ENCODE assay signal across 19 mouse cellular contexts in genomic region chr5:25031037-25031436, GRCm38 (mm10).
DNase-seq lines count a peak whose midpoint lies in the region; ATAC-seq lines count a peak whose summit lies in the region.
"Had no signal": no experiment of that assay in that cellular context is flagged by ENCODE, and none has a peak within 500 bp of the region (broad histone marks: within the 10 kb centered on the region; RNA-seq: fewer than 3 reads in every experiment).

No protein-coding gene starts in this region.

- no peaks in the 10 kb centered on the region for H3K4me1 ChIP-seq in forebrain, embryonic 16.5 days (replicated peaks; ENCODE audit: control insufficient read depth, insufficient read depth, low read length)
- peaks cover 8% of the 10 kb centered on the region; the same call in 1 of the 2 replicates for H3K4me1 ChIP-seq in forebrain, embryonic 10.5 days
- H3K4me1 ChIP-seq in heart, embryonic 15.5 days (replicated peaks): peaks cover 29% of the 10 kb centered on the region
- peaks cover 23% of the 10 kb centered on the region for H3K4me1 ChIP-seq in lung, embryonic 16.5 days (replicated peaks; ENCODE audit: control insufficient read depth, insufficient read depth, low read length)
- H3K4me1 ChIP-seq in liver, embryonic 15.5 days (replicated peaks): peaks cover 39% of the 10 kb centered on the region
- H3K4me1 ChIP-seq: embryonic facial prominence, embryonic 13.5 days; hindbrain, embryonic 12.5 days; midbrain, embryonic 13.5 days; neural tube, embryonic 12.5 days had no signal

- ATAC-seq in forebrain, embryonic 16.5 days: 0 out of 2 replicates have a peak, but pooled peaks have one; percentile 6
- ATAC-seq in heart, embryonic 15.5 days (replicated peaks; ENCODE audit: insufficient number of reproducible peaks, insufficient read depth, low FRiP score, low read depth): no peak
- 0 out of 2 replicates have a peak, but pooled peaks have one; percentile 7 for ATAC-seq in lung, embryonic 16.5 days (ENCODE audit: low read depth)
- no peak for ATAC-seq in liver, embryonic 15.5 days (ENCODE audit: insufficient read depth)
- ATAC-seq: midbrain, embryonic 13.5 days had no signal

- H3K4me3 ChIP-seq in forebrain, embryonic 16.5 days (replicated peaks; ENCODE audit: low read length): no peak overlapping the region
- no peak overlapping the region for H3K4me3 ChIP-seq in forebrain, embryonic 10.5 days
- no peak overlapping the region for H3K4me3 ChIP-seq in heart, embryonic 15.5 days
- H3K4me3 ChIP-seq in lung, embryonic 16.5 days (ENCODE audit: low read length): no peak overlapping the region
- no peak overlapping the region for H3K4me3 ChIP-seq in liver, embryonic 15.5 days (replicated peaks)
- H3K4me3 ChIP-seq: embryonic facial prominence, embryonic 13.5 days; hindbrain, embryonic 12.5 days; midbrain, embryonic 13.5 days; neural tube, embryonic 12.5 days had no signal

- no peaks in the 10 kb centered on the region for H3K36me3 ChIP-seq in forebrain, embryonic 16.5 days (ENCODE audit: control insufficient read depth, insufficient read depth)
- no peaks in the 10 kb centered on the region for H3K36me3 ChIP-seq in forebrain, embryonic 10.5 days (replicated peaks)
- no peaks in the 10 kb centered on the region for H3K36me3 ChIP-seq in heart, embryonic 15.5 days
- H3K36me3 ChIP-seq in lung, embryonic 16.5 days (ENCODE audit: control insufficient read depth, insufficient read depth, low read length): no peaks in the 10 kb centered on the region
- no peaks in the 10 kb centered on the region for H3K36me3 ChIP-seq in liver, embryonic 15.5 days (replicated peaks)
- H3K36me3 ChIP-seq: embryonic facial prominence, embryonic 13.5 days; hindbrain, embryonic 12.5 days; midbrain, embryonic 13.5 days; neural tube, embryonic 12.5 days had no signal

- H3K9ac ChIP-seq in forebrain, embryonic 16.5 days (replicated peaks; ENCODE audit: low read depth, low read length): no peak overlapping the region
- no peak overlapping the region for H3K9ac ChIP-seq in heart, embryonic 15.5 days
- H3K9ac ChIP-seq in lung, embryonic 16.5 days (ENCODE audit: low read length): no peak overlapping the region
- H3K9ac ChIP-seq in liver, embryonic 15.5 days: no peak overlapping the region
- H3K9ac ChIP-seq: embryonic facial prominence, embryonic 13.5 days; hindbrain, embryonic 12.5 days; midbrain, embryonic 13.5 days; neural tube, embryonic 12.5 days had no signal

- DNase-seq in forebrain, embryonic 10.5 days (ENCODE audit: extremely low spot score, low spot score): no peak
- no peak for DNase-seq in heart, postnatal 25 days (ENCODE audit: low spot score)
- DNase-seq in lung, postnatal 14 days: no peak
- no peak for DNase-seq in thymus, postnatal 0 days (ENCODE audit: low spot score)
- DNase-seq: cerebellum, adult 11 months; cerebellum, postnatal 10 days; kidney, adult 18-20 months; thymus, adult 18-20 months had no signal

- no peaks in the 10 kb centered on the region for H3K9me3 ChIP-seq in forebrain, embryonic 16.5 days (ENCODE audit: control insufficient read depth, low read length)
- H3K9me3 ChIP-seq in forebrain, embryonic 10.5 days: no peaks in the 10 kb centered on the region
- no peaks in the 10 kb centered on the region for H3K9me3 ChIP-seq in heart, embryonic 15.5 days (replicated peaks)
- no peaks in the 10 kb centered on the region for H3K9me3 ChIP-seq in lung, embryonic 16.5 days (ENCODE audit: control insufficient read depth, low read length)
- no peaks in the 10 kb centered on the region for H3K9me3 ChIP-seq in liver, embryonic 15.5 days (replicated peaks)
- H3K9me3 ChIP-seq: embryonic facial prominence, embryonic 13.5 days; hindbrain, embryonic 12.5 days; midbrain, embryonic 13.5 days; neural tube, embryonic 12.5 days had no signal

- WGBS in forebrain, embryonic 16.5 days: 90% methylated on average over 11 of the region's 11 CpGs
- WGBS in forebrain, embryonic 10.5 days: 87% methylated on average over 11 of the region's 11 CpGs
- WGBS in heart, embryonic 15.5 days: 74% methylated on average over 11 of the region's 11 CpGs
- WGBS in lung, embryonic 16.5 days: 71% methylated on average over 11 of the region's 11 CpGs
- 65% methylated on average over 11 of the region's 11 CpGs for WGBS in liver, embryonic 15.5 days (ENCODE audit: insufficient replicate concordance)

- no peak overlapping the region for H3K27ac ChIP-seq in forebrain, embryonic 16.5 days (ENCODE audit: low read length)
- H3K27ac ChIP-seq in forebrain, embryonic 10.5 days: no peak overlapping the region
- H3K27ac ChIP-seq in heart, embryonic 15.5 days: peak overlapping the region; percentile 64
- no peak overlapping the region for H3K27ac ChIP-seq in lung, embryonic 16.5 days (ENCODE audit: low read length)
- peak overlapping the region; percentile 74 for H3K27ac ChIP-seq in liver, embryonic 15.5 days (replicated peaks)
- H3K27ac ChIP-seq: embryonic facial prominence, embryonic 13.5 days; hindbrain, embryonic 12.5 days; kidney, postnatal 0 days; macrophage; midbrain, embryonic 13.5 days; neural tube, embryonic 12.5 days had no signal

- H3K4me2 ChIP-seq in forebrain, embryonic 16.5 days (ENCODE audit: low read length): no peak overlapping the region
- H3K4me2 ChIP-seq in heart, embryonic 15.5 days: no peak overlapping the region
- no peak overlapping the region for H3K4me2 ChIP-seq in lung, embryonic 16.5 days (ENCODE audit: low read depth, low read length)
- H3K4me2 ChIP-seq in liver, embryonic 15.5 days: 0 out of 2 replicates have a peak overlapping the region, but pooled peaks have one; percentile 13
- H3K4me2 ChIP-seq: embryonic facial prominence, embryonic 13.5 days; hindbrain, embryonic 12.5 days; midbrain, embryonic 13.5 days; neural tube, embryonic 12.5 days had no signal

- intact Hi-C loops in heart, postnatal 25 days (cut with DNase I): no loop called here

- no peaks in the 10 kb centered on the region for H3K27me3 ChIP-seq in forebrain, embryonic 16.5 days (replicated peaks; ENCODE audit: control insufficient read depth, insufficient read depth, low read length)
- H3K27me3 ChIP-seq in forebrain, embryonic 10.5 days (ENCODE audit: poor library complexity, severe bottlenecking): no peaks in the 10 kb centered on the region
- no peaks in the 10 kb centered on the region for H3K27me3 ChIP-seq in heart, embryonic 15.5 days
- no peaks in the 10 kb centered on the region for H3K27me3 ChIP-seq in lung, embryonic 16.5 days (ENCODE audit: control insufficient read depth, insufficient read depth, low read depth, low read length)
- no peaks in the 10 kb centered on the region for H3K27me3 ChIP-seq in liver, embryonic 15.5 days
- H3K27me3 ChIP-seq: embryonic facial prominence, embryonic 13.5 days; hindbrain, embryonic 12.5 days; midbrain, embryonic 13.5 days; neural tube, embryonic 12.5 days; Patski had no signal

Comparison
In these comparisons a context has a peak if more than half of its experiments do, and no peak if none do; other contexts are left out.
1. ATAC-seq: peak in forebrain, embryonic 16.5 days (single experiment) and lung, embryonic 16.5 days (single experiment); none in heart, embryonic 15.5 days (single experiment) and liver, embryonic 15.5 days (single experiment).
2. H3K27ac ChIP-seq: peak in heart, embryonic 15.5 days (single experiment) and liver, embryonic 15.5 days (single experiment); none in forebrain, embryonic 16.5 days (single experiment), forebrain, embryonic 10.5 days (single experiment) and lung, embryonic 16.5 days (single experiment).